Mouse (Mus musculus) C2C12 (cell line): Measurements from ENCODE around the gene Plekhm2. TPM values are rescaled to one million over a fixed set of nuclear protein-coding genes. Genes with fewer than 3 reads are reported as not detected.

Experiments
- H3K27me3 ChIP-seq: one replicate; pipeline ENCODE4 v1.6.1; 2011; ENCODE audit not compliant: control insufficient read depth, insufficient read depth, insufficient read length
- H3K36me3 ChIP-seq: one replicate; pipeline ENCODE4 v1.6.1; 2011; ENCODE audit not compliant: control insufficient read depth, insufficient read depth
- H3K4me3 ChIP-seq: one replicate; pipeline ENCODE4 v1.5.1; 2011; ENCODE audit warnings: mild to moderate bottlenecking, control low read depth; ENCODE audit not compliant: poor library complexity, insufficient read depth, severe bottlenecking
- H3K79me2 ChIP-seq: one replicate; pipeline ENCODE4 v1.6.1; 2011; ENCODE audit not compliant: control insufficient read depth, insufficient read depth
- H3K79me3 ChIP-seq: one replicate; pipeline ENCODE4 v1.6.1; 2011; ENCODE audit warnings: low read depth, control low read depth
- H3ac ChIP-seq: one replicate; pipeline ENCODE3; 2011; ENCODE audit warnings: low read depth; ENCODE audit not compliant: control insufficient read depth, insufficient read length
- CEBPB ChIP-seq: IDR thresholded peaks from one replicate; pipeline ENCODE4 v1.6.1; 2011; ENCODE audit warnings: low read depth, mild to moderate bottlenecking, control low read depth, moderate library complexity
- CTCF ChIP-seq: IDR thresholded peaks from one replicate; pipeline ENCODE4 v1.5.1; 2011; ENCODE audit not compliant: control insufficient read depth, insufficient read depth, insufficient read length
- FOSL1 ChIP-seq: IDR thresholded peaks from one replicate; pipeline ENCODE4 v1.8.0; 2011; ENCODE audit warnings: mild to moderate bottlenecking, low read length; ENCODE audit not compliant: poor library complexity, insufficient read depth, severe bottlenecking
- MAX ChIP-seq: IDR thresholded peaks from one replicate; pipeline ENCODE4 v1.6.1; 2011; ENCODE audit warnings: mild to moderate bottlenecking, control low read depth
- MYOD1 ChIP-seq: IDR thresholded peaks from one replicate; pipeline ENCODE4 v1.6.1; 2011; ENCODE audit warnings: low read depth; ENCODE audit not compliant: control insufficient read depth, insufficient read length
- MYOG ChIP-seq: IDR thresholded peaks from one replicate; pipeline ENCODE4 v1.6.1; 2011; ENCODE audit not compliant: control insufficient read depth, insufficient read length; ENCODE audit errors: extremely low read depth
- USF1 ChIP-seq: IDR thresholded peaks from one replicate; pipeline ENCODE4 v1.6.1; 2011; ENCODE audit warnings: low read depth, mild to moderate bottlenecking, control low read depth, moderate library complexity
- polyA plus RNA-seq: library from polyadenylated mRNA; unstranded; fragments of >200 nt; fragmentation: generic; extraction: Trizol; gene quantifications from one replicate; pipeline ENCODE4 v1.2.1, GENCODE M21; 2012; ENCODE audit warnings: missing spikeins

Plekhm2 gene
- polyA plus RNA-seq, 1 experiment = 13.1 TPM

GRCm38 (mm10) chr4:141636693-141637092 is 28.0 kb downstream of the Plekhm2 start:
- no peaks in the 10 kb centered on the region for H3K27me3 ChIP-seq
- H3K4me3 ChIP-seq = no peak overlapping the region
- TF ChIP-seq MYOG (no peak), CEBPB (no peak), FOSL1 (no peak), CTCF (no peak), MYOD1 (no peak), USF1 (no peak), MAX (no peak)
- peaks cover 10% of the 10 kb centered on the region for H3K36me3 ChIP-seq
- H3K79me3 ChIP-seq = no peaks in the 10 kb centered on the region
- H3ac ChIP-seq = no peak overlapping the region
- no peaks in the 10 kb centered on the region for H3K79me2 ChIP-seq

DNA sequence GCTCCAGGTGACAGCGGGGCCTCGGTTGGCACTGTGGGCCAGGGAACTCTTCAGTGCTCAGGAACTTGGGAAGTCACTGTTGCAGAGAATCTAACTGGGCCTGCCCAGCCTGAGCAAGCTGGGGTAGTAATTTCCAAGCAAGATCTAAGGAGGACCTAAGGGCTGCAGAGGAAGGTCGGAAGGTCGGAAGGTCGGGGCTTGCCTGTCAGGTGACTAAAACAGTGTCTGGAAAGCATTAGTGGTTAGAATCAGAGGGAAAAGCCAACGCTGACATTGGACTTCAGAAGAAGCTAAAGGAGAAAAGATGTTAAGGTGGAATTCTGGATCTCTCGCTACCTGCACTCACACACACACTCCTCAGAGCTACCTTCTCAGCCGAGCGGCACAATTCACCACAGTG is 28.7 kb downstream of the Plekhm2 start:
- Histone ChIP-seq H3ac (no peak overlapping the region), H3K36me3 (peaks cover 10% of the 10 kb centered on the region), H3K79me2 (no peaks in the 10 kb centered on the region), H3K79me3 (no peaks in the 10 kb centered on the region), H3K4me3 (no peak overlapping the region), H3K27me3 (no peaks in the 10 kb centered on the region)
- no peak for TF ChIP-seq MYOD1
- TF ChIP-seq CEBPB = no peak
- TF ChIP-seq USF1 = no peak
- no peak for TF ChIP-seq MYOG
- no peak for TF ChIP-seq FOSL1
- no peak for TF ChIP-seq CTCF
- TF ChIP-seq MAX = no peak

DNA sequence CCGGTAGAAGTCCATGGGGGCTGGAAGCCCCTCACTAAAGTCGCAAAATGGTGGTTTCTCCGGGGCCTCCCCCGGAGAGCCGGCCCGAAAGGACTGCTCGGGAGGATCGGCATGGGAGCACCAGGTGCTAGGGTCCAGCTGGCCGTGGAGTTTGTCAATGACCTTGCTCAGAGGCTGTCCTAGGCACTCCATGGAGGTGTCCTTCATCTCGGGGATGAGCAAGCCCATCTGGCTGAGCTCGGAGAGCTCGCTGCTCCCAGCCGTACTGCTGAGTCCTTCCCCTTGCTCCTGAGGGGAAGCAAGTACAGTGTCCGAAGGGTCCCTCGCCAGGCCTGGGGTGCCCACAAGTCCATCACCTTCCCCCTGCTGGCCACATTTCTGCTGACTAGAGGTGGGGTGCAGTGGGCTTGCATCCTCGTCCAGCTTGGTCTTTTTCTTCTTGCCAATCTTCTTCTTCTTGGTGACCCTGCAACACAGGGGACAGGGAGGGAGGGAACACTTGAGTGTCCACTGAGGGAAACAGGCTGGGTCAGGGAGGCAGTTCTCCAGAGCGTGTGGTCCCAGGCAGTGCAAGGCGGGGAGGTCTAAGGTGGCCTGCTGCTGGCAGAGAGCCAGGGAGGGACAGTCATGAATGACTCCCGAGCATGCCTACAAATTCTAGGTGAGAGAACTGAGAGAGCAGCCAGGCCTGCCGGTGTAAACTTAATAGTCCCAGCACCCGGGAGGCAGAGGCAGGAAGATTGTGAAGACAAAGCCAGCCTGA is 32.4 kb downstream of the Plekhm2 start:
- H3K79me2 ChIP-seq = no peaks in the 10 kb centered on the region
- no peak overlapping the region for H3K4me3 ChIP-seq
- no peak overlapping the region for H3ac ChIP-seq
- TF ChIP-seq FOSL1 (no peak), MYOG (no peak), MAX (no peak), CTCF (no peak)
- peaks cover 9% of the 10 kb centered on the region for H3K36me3 ChIP-seq
- no peaks in the 10 kb centered on the region for H3K79me3 ChIP-seq
- H3K27me3 ChIP-seq = no peaks in the 10 kb centered on the region

DNA sequence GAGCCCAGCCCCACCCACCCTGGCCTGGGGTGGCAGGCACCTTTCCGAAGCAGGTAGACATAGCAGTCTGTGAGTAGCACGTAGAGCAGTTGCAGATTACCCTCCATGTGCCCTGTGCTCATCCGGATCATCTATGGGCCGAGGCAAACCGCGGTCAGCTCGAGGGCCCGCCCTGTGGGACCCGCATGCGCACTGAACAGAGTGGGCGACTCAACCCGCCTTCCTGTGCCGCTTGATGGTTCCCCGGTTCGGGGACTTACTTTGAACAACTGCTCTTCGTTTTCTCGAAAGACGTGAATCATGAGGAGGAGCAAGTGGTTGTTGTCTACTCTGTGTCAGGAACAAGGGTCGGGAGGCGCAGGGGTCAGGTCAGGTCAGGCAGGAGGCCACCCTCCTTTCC is 33.4 kb downstream of the Plekhm2 start:
- H3ac ChIP-seq = no peak overlapping the region
- peaks cover 9% of the 10 kb centered on the region for H3K36me3 ChIP-seq
- TF ChIP-seq FOSL1 (no peak), MYOG (no peak), CEBPB (no peak), USF1 (no peak), MAX (no peak), MYOD1 (no peak)
- H3K27me3 ChIP-seq = no peaks in the 10 kb centered on the region
- H3K79me3 ChIP-seq = no peaks in the 10 kb centered on the region
- H3K79me2 ChIP-seq = no peaks in the 10 kb centered on the region
- H3K4me3 ChIP-seq = no peak overlapping the region

GRCm38 (mm10) chr4:141630021-141630420 is 34.7 kb downstream of the Plekhm2 start:
- Histone ChIP-seq H3K79me2 (no peaks in the 10 kb centered on the region), H3ac (no peak overlapping the region), H3K27me3 (no peaks in the 10 kb centered on the region), H3K36me3 (peaks cover 9% of the 10 kb centered on the region), H3K4me3 (no peak overlapping the region), H3K79me3 (no peaks in the 10 kb centered on the region)
- TF ChIP-seq CTCF (no peak), FOSL1 (no peak), MYOD1 (no peak), MAX (no peak), USF1 (no peak), MYOG (no peak), CEBPB (no peak)

GRCm38 (mm10) chr4:141628661-141629060 is 36.0 kb downstream of the Plekhm2 start:
- H3K36me3 ChIP-seq = peaks cover 9% of the 10 kb centered on the region
- no peaks in the 10 kb centered on the region for H3K27me3 ChIP-seq
- H3ac ChIP-seq = no peak overlapping the region
- TF ChIP-seq MAX = no peak
- H3K79me2 ChIP-seq = no peaks in the 10 kb centered on the region
- H3K4me3 ChIP-seq = no peak overlapping the region
- H3K79me3 ChIP-seq = no peaks in the 10 kb centered on the region
